22 mouse cellular contexts compared by ENCODE assay signal in genomic region chr2:6602163-6602562, GRCm38 (mm10).
DNase-seq lines count a peak whose midpoint lies in the region; ATAC-seq and TF ChIP-seq lines count a peak whose summit lies in the region.
"Had no signal": no experiment of that assay in that cellular context is flagged by ENCODE, and none has a peak within 500 bp of the region (broad histone marks: within the 10 kb centered on the region; RNA-seq: fewer than 3 reads in every experiment).

No protein-coding gene starts in this region.

- H3K4me3 ChIP-seq in embryonic facial prominence, embryonic 11.5 days (ENCODE audit: low read depth, low read length) = no peak overlapping the region
- no peak overlapping the region for H3K4me3 ChIP-seq in embryonic facial prominence, embryonic 10.5 days
- no peak overlapping the region for H3K4me3 ChIP-seq in hindbrain, embryonic 16.5 days (ENCODE audit: low read length)
- H3K4me3 ChIP-seq in hindbrain, embryonic 11.5 days (ENCODE audit: low read depth, low read length) = no peak overlapping the region
- no peak overlapping the region for H3K4me3 ChIP-seq in midbrain, embryonic 16.5 days (ENCODE audit: low read depth, low read length)
- H3K4me3 ChIP-seq in midbrain, postnatal 0 days (ENCODE audit: low read depth, low read length) = no peak overlapping the region
- H3K4me3 ChIP-seq: embryonic facial prominence, embryonic 13.5 days; hindbrain, embryonic 15.5 days; layer of hippocampus, adult 2 months; limb, embryonic 13.5 days; myocyte; neural tube, embryonic 15.5 days had no signal

- no peak overlapping the region for H3K4me2 ChIP-seq in embryonic facial prominence, embryonic 11.5 days (ENCODE audit: low read depth, low read length)
- H3K4me2 ChIP-seq in hindbrain, embryonic 16.5 days (ENCODE audit: low read length) = no peak overlapping the region
- no peak overlapping the region for H3K4me2 ChIP-seq in hindbrain, embryonic 11.5 days (replicated peaks; ENCODE audit: low read depth, low read length)
- H3K4me2 ChIP-seq in midbrain, embryonic 16.5 days (ENCODE audit: low read length) = no peak overlapping the region
- no peak overlapping the region for H3K4me2 ChIP-seq in midbrain, postnatal 0 days (ENCODE audit: low read depth, low read length, poor library complexity, severe bottlenecking)
- H3K4me2 ChIP-seq: embryonic facial prominence, embryonic 13.5 days; heart, embryonic 11.5 days; hindbrain, embryonic 15.5 days; limb, embryonic 13.5 days; neural tube, embryonic 15.5 days had no signal

- no peak for TF ChIP-seq CTCF in midbrain, postnatal 0 days (IDR thresholded peaks at IDR 0.05)

- H3K9ac ChIP-seq in embryonic facial prominence, embryonic 11.5 days (replicated peaks; ENCODE audit: low read length) = no peak overlapping the region
- no peak overlapping the region for H3K9ac ChIP-seq in hindbrain, embryonic 16.5 days (ENCODE audit: low read depth, low read length)
- H3K9ac ChIP-seq in hindbrain, embryonic 11.5 days (ENCODE audit: low read depth, low read length) = no peak overlapping the region
- no peak overlapping the region for H3K9ac ChIP-seq in midbrain, embryonic 16.5 days (ENCODE audit: low read depth, low read length)
- no peak overlapping the region for H3K9ac ChIP-seq in midbrain, postnatal 0 days (replicated peaks; ENCODE audit: low read length, poor library complexity, severe bottlenecking)
- H3K9ac ChIP-seq: embryonic facial prominence, embryonic 13.5 days; hindbrain, embryonic 15.5 days; limb, embryonic 13.5 days; neural tube, embryonic 15.5 days had no signal

- H3K36me3 ChIP-seq in embryonic facial prominence, embryonic 11.5 days (replicated peaks; ENCODE audit: control insufficient read depth, insufficient read depth, low read depth, low read length) = no peaks in the 10 kb centered on the region
- H3K36me3 ChIP-seq in embryonic facial prominence, embryonic 10.5 days (replicated peaks) = no peaks in the 10 kb centered on the region
- H3K36me3 ChIP-seq in hindbrain, embryonic 16.5 days (ENCODE audit: control insufficient read depth, insufficient read depth, low read length) = peaks cover 9% of the 10 kb centered on the region
- H3K36me3 ChIP-seq in hindbrain, embryonic 11.5 days (ENCODE audit: control insufficient read depth, insufficient read depth, low read length) = no peaks in the 10 kb centered on the region
- H3K36me3 ChIP-seq in midbrain, embryonic 16.5 days (ENCODE audit: control insufficient read depth, insufficient read depth, low read length) = no peaks in the 10 kb centered on the region; the same call in 1 of the 2 replicates
- H3K36me3 ChIP-seq in midbrain, postnatal 0 days (ENCODE audit: insufficient read depth, low read length) = 0 out of 2 replicates have a peak, but pooled peaks cover 2% of the 10 kb centered on the region
- H3K36me3 ChIP-seq: embryonic facial prominence, embryonic 13.5 days; limb, embryonic 13.5 days had no signal

- H3K27ac ChIP-seq in embryonic facial prominence, embryonic 11.5 days (replicated peaks; ENCODE audit: low read depth, low read length) = no peak overlapping the region
- H3K27ac ChIP-seq in embryonic facial prominence, embryonic 10.5 days (replicated peaks) = no peak overlapping the region
- no peak overlapping the region for H3K27ac ChIP-seq in hindbrain, embryonic 16.5 days (ENCODE audit: low read depth, low read length)
- H3K27ac ChIP-seq in hindbrain, embryonic 11.5 days (ENCODE audit: low read depth, low read length) = no peak overlapping the region
- no peak overlapping the region for H3K27ac ChIP-seq in midbrain, embryonic 16.5 days (ENCODE audit: low read length)
- no peak overlapping the region for H3K27ac ChIP-seq in midbrain, postnatal 0 days (ENCODE audit: low read depth, low read length)
- H3K27ac ChIP-seq: embryonic facial prominence, embryonic 13.5 days; hindbrain, embryonic 15.5 days; layer of hippocampus, adult 2 months; limb, embryonic 13.5 days; neural tube, embryonic 15.5 days had no signal

- H3K4me1 ChIP-seq in embryonic facial prominence, embryonic 11.5 days (ENCODE audit: control insufficient read depth, insufficient read depth, low read length) = no peaks in the 10 kb centered on the region
- H3K4me1 ChIP-seq in embryonic facial prominence, embryonic 10.5 days = no peaks in the 10 kb centered on the region
- H3K4me1 ChIP-seq in hindbrain, embryonic 16.5 days (ENCODE audit: control insufficient read depth, insufficient read depth, low read depth, low read length) = no peaks in the 10 kb centered on the region
- H3K4me1 ChIP-seq in hindbrain, embryonic 11.5 days (replicated peaks; ENCODE audit: control insufficient read depth, insufficient read depth, low read length) = no peaks in the 10 kb centered on the region
- H3K4me1 ChIP-seq in midbrain, embryonic 16.5 days (ENCODE audit: control insufficient read depth, insufficient read depth, low read length) = peaks cover 7% of the 10 kb centered on the region; the same call in 1 of the 2 replicates
- H3K4me1 ChIP-seq in midbrain, postnatal 0 days (ENCODE audit: insufficient read depth, low read length) = no peaks in the 10 kb centered on the region
- H3K4me1 ChIP-seq: embryonic facial prominence, embryonic 13.5 days; hindbrain, embryonic 15.5 days had no signal

- no peak for DNase-seq in embryonic facial prominence, embryonic 11.5 days (ENCODE audit: low spot score)
- no peak for DNase-seq in embryonic facial prominence, embryonic 10.5 days (ENCODE audit: low spot score)
- no peak for DNase-seq in hindbrain, embryonic 11.5 days (ENCODE audit: low spot score)
- DNase-seq in midbrain, postnatal 0 days (ENCODE audit: low spot score) = no peak
- no peak for DNase-seq in adrenal gland, adult 2 months
- DNase-seq: cerebellum, adult 8-10 months; gastrocnemius, postnatal 36 days; heart, postnatal 14 days; kidney, adult 18-20 months; kidney, postnatal 10 days; layer of hippocampus, postnatal 36 days; lung, adult 2 months had no signal

- H3K27me3 ChIP-seq in embryonic facial prominence, embryonic 11.5 days (ENCODE audit: control insufficient read depth, insufficient read depth, low read length) = no peaks in the 10 kb centered on the region
- no peaks in the 10 kb centered on the region for H3K27me3 ChIP-seq in embryonic facial prominence, embryonic 10.5 days (replicated peaks; ENCODE audit: low read depth, poor library complexity, severe bottlenecking)
- H3K27me3 ChIP-seq in hindbrain, embryonic 16.5 days (replicated peaks; ENCODE audit: control insufficient read depth, insufficient read depth, low read length) = no peaks in the 10 kb centered on the region
- H3K27me3 ChIP-seq in hindbrain, embryonic 11.5 days (ENCODE audit: control insufficient read depth, insufficient read depth, low read length) = no peaks in the 10 kb centered on the region
- no peaks in the 10 kb centered on the region for H3K27me3 ChIP-seq in midbrain, embryonic 16.5 days (ENCODE audit: control insufficient read depth, insufficient read depth, low read depth, low read length)
- H3K27me3 ChIP-seq in midbrain, postnatal 0 days (ENCODE audit: insufficient read depth, low read length) = no peaks in the 10 kb centered on the region
- H3K27me3 ChIP-seq: embryonic facial prominence, embryonic 13.5 days; hindbrain, embryonic 15.5 days; limb, embryonic 13.5 days; neural tube, embryonic 15.5 days had no signal

- H3K9me3 ChIP-seq in embryonic facial prominence, embryonic 11.5 days (replicated peaks; ENCODE audit: control insufficient read depth, low read length) = no peaks in the 10 kb centered on the region
- H3K9me3 ChIP-seq in embryonic facial prominence, embryonic 10.5 days = no peaks in the 10 kb centered on the region
- no peaks in the 10 kb centered on the region for H3K9me3 ChIP-seq in hindbrain, embryonic 16.5 days (ENCODE audit: control insufficient read depth, low read length)
- no peaks in the 10 kb centered on the region for H3K9me3 ChIP-seq in hindbrain, embryonic 11.5 days (ENCODE audit: control insufficient read depth, low read length)
- no peaks in the 10 kb centered on the region for H3K9me3 ChIP-seq in midbrain, embryonic 16.5 days (replicated peaks; ENCODE audit: control insufficient read depth, low read length, poor library complexity, severe bottlenecking)
- H3K9me3 ChIP-seq in midbrain, postnatal 0 days (ENCODE audit: low read length) = no peaks in the 10 kb centered on the region
- H3K9me3 ChIP-seq: embryonic facial prominence, embryonic 13.5 days; hindbrain, embryonic 15.5 days; limb, embryonic 13.5 days; neural tube, embryonic 15.5 days had no signal

- ATAC-seq in embryonic facial prominence, embryonic 11.5 days (replicated peaks; ENCODE audit: insufficient number of reproducible peaks, low FRiP score, low TSS enrichment, low read depth) = peak; percentile 83; the same call in 1 of the 2 replicates
- peak; percentile 32; the same call in 1 of the 2 replicates for ATAC-seq in hindbrain, embryonic 16.5 days
- ATAC-seq in hindbrain, embryonic 11.5 days (ENCODE audit: low FRiP score) = no peak
- ATAC-seq in midbrain, embryonic 16.5 days = 0 out of 2 replicates have a peak, but pooled peaks have one; percentile 36
- ATAC-seq in midbrain, postnatal 0 days (ENCODE audit: low FRiP score) = no peak
- peak; percentile 84 for ATAC-seq in megakaryocyte progenitor cell, adult 5-6 weeks (replicated peaks; ENCODE audit: poor library complexity)

- 76% methylated on average over 4 of the region's 4 CpGs for WGBS in embryonic facial prominence, embryonic 11.5 days
- 89% methylated on average over 4 of the region's 4 CpGs for WGBS in embryonic facial prominence, embryonic 10.5 days
- 82% methylated on average over 4 of the region's 4 CpGs for WGBS in hindbrain, embryonic 16.5 days
- WGBS in hindbrain, embryonic 11.5 days = 86% methylated on average over 4 of the region's 4 CpGs
- 89% methylated on average over 4 of the region's 4 CpGs for WGBS in midbrain, embryonic 16.5 days
- 91% methylated on average over 4 of the region's 4 CpGs for WGBS in midbrain, postnatal 0 days

Comparison
In these comparisons a context has a peak if more than half of its experiments do, and no peak if none do; other contexts are left out.
1. ATAC-seq: peak in embryonic facial prominence, embryonic 11.5 days (single experiment), hindbrain, embryonic 16.5 days (single experiment), midbrain, embryonic 16.5 days (single experiment) and megakaryocyte progenitor cell, adult 5-6 weeks (single experiment); none in hindbrain, embryonic 11.5 days (single experiment) and midbrain, postnatal 0 days (single experiment).